Mouse (Mus musculus): ENCODE results near the gene Psme2b.
"Not testable (repeated sequence)": the region's sequence is repeated elsewhere in the genome, so short reads cannot be mapped to it uniquely, and the experiment has no call there.

Psme2b gene

DNA sequence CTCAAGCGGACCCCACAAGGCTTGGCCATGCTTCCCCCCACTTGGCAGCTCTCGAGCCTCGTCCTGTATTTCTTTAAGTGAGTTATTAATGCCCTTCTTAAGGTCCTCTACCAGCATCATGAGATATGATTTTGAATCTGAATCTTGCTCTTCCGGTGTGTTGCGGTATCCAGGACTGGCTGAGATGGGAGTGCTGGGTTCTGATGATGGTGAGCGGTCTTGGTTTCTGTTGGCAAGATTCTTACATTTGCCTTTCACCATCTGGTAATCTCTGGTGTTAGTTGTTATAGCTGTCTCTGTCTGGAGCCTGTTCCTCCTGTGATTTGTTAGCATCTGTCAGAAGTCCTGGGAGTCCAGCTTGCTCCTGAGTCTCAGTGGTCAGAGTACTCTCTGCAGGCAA is at the start of gene Psme2b:
Psme2b (minus strand) TSS at position 101 of the 400 bp plus-strand sequence.
- not testable (repeated sequence) for DNase-seq (ENCODE audit: low read depth, low spot score)

- not testable (repeated sequence) for DNase-seq (ENCODE audit: low read depth, low spot score)
These were observed 48.0 kb upstream of the Psme2b start, which contains the start of gene Tgtp1 for GRCm38 (mm10) chr11:48994018-48994417. Tgtp1 (minus strand) TSS chr11:48994172.

DNA sequence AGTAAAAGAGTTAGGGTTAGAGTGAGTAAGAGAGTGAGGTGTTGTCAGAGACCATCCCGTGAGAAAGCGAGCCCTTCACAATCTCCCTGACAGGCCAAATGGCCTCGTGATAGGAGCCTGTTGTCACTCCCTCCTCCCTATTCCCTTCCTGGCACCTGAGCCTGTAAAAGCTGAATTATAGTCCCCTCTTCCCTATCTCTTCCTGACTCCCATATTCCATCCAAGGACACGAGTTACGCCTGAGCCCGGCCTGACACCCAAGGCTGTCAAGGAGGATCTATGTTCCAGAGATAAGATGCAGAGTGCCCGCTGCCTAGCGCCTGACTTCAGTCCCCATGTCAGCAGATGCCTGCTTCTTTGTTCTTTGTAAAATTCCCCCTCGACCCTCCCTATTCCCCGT is 47.3 kb upstream of the Psme2b start:
- DNase-seq (ENCODE audit: low read depth, low spot score) = not testable (repeated sequence)

DNA sequence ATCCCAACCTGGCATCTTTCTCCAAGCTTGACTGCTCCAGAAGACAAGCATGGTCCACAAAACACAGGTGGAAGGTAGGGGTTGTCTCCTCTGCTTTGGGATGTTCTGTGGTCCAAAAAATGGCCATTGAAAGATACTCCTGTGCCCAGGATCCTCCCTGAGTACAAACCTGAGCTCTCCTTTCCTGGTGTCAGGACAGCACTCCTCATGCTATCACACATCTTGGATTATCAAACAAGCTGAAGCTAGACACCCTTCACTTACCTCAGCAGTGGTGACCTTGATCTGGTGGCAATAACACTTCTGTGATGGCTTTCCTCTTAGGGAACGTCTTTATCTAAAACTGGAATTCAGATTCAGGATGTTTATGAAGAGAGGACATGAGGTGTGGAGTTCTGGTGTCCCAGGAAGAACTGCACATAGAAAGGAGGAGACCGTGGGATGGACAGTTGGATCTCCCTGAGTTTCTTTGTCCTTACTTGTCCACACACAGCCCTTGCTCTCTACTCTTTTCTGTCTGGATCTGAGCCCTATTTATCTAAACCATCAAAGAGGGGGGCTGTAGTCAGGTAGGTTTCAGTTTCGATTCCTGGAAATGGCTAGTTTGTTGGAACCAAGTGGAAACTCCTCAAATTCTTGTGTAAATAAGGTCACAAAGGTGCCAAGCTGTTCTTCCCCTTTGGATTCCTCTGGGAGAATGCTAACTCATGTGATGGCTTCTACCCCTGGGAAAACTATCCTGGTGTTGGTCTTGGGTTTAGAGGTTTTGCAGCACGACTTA is 45.9 kb upstream of the Psme2b start, which contains the start of gene Gm12185:
Gm12185 (minus strand) TSS at position 487 of the 781 bp plus-strand sequence.
- DNase-seq (ENCODE audit: low read depth, low spot score) = not testable (repeated sequence)

DNA sequence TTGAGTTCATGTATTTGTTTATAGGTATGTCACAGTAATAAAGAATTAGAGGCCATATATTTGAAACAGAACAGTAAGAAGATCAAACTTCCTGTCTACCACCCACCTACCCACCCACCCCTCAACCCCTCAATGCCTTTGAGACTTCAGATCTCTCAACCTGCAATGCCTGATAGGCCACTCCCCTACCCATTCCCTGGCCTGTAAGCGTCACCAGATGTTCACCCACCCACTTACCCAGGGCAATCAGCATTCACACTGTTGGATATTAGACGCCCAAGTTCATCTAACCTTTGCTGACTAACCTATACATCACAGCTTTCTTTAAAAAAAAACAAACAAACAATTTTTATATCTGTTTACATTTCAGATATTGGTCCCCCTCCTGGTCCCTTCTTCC is 44.0 kb upstream of the Psme2b start:
- DNase-seq (ENCODE audit: low read depth, low spot score) = not testable (repeated sequence)

GRCm38 (mm10) chr11:48988219-48988618 is 42.2 kb upstream of the Psme2b start:
- not testable (repeated sequence) for DNase-seq (ENCODE audit: low read depth, low spot score)

DNA sequence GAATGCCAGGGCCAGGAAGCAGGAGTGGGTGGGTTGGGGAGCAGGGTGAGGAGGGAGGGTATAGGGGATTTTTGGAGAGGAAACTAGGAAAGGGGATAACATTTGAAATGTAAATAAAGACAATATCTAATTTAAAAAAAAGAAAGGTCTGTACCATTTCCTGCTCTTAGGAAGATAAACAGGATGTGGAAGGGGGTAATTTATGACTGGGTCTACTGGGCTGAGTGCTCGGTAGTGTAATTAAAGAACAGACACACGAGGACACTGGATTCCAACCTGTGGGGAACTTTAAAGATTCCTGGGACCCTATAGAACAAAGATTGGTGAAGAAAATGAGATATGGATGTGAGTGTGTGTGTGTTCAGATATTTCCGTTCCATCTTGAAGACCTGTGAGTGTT is 36.9 kb upstream of the Psme2b start:
- not testable (repeated sequence) for DNase-seq (ENCODE audit: low read depth, low spot score)

DNA sequence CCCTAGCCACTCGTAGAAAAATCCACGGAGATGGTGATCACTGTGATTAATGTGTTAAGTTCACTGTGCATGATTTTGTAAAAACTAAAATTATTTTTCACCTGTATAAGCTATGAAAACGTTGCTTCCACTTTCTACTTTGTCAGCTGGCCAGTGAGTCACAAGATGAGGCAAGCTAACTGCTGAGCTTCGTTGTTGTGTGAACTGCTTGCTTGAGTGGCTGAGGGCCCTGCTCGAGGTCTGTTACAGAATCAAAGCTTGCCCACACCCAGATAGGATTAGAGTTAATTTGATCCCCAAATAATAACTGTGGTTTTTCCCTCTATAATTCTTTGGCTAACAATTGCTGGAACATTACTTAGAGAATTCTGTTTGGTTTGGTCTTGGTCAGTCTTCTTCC is 34.1 kb upstream of the Psme2b start:
- DNase-seq (ENCODE audit: low read depth, low spot score) = not testable (repeated sequence)

GRCm38 (mm10) chr11:48979251-48979650 is 33.3 kb upstream of the Psme2b start, which contains the start of gene 9930111J21Rik1:
9930111J21Rik1 (minus strand) TSS chr11:48979398.
- DNase-seq (ENCODE audit: low read depth, low spot score) = not testable (repeated sequence)

- DNase-seq (ENCODE audit: low read depth, low spot score) = not testable (repeated sequence)
These were observed 32.4 kb upstream of the Psme2b start, which contains the start of gene Olfr56 for GRCm38 (mm10) chr11:48978240-48978939. Olfr56 (plus strand) TSS chr11:48978889.

- DNase-seq (ENCODE audit: low read depth, low spot score) = not testable (repeated sequence)
These were observed 28.7 kb upstream of the Psme2b start for GRCm38 (mm10) chr11:48974686-48975085.

GRCm38 (mm10) chr11:48939286-48939685 is 6.7 kb downstream of the Psme2b start:
- DNase-seq (ENCODE audit: low read depth, low spot score) = not testable (repeated sequence)

GRCm38 (mm10) chr11:48935291-48935690 is 10.7 kb downstream of the Psme2b start:
- DNase-seq (ENCODE audit: low read depth, low spot score) = not testable (repeated sequence)

DNA sequence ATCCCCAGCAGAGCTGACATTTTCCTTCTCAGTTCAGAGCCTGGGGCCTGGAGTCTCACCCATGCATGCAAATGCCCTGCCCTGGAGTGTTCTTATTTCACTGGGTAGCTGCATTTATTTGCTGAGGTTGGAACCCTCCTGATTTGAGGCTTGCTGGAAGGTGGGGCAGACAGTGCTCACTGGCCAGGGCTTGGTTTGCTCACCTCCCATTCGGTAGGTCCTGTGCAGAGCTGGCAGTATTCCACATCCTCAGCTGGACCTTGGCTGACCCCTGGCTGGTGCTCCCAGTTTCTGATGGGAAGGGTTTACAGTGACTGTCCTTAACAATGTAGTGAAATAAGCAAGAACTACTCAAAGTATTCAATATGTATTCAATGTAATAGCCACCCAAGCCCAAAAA is 12.1 kb downstream of the Psme2b start:
- not testable (repeated sequence) for DNase-seq (ENCODE audit: low read depth, low spot score)

DNA sequence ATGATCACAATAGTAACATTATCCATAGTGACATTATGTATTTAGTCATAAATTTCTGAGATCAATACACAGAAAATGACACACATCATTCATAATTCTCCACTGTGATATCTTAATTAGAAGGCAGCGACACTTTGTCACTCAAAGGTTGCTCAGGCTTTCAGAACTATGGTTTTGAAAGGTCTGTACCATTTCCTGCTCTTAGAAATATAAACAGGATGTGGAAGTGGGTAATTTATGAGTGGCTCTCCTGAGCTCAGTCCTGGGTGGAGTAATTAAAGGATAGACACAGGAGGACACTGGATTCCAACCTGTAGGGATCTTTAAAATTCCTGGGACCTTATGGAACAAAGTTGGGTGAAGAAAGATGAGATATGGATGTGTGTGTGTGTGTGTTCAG is 12.6 kb downstream of the Psme2b start:
- not testable (repeated sequence) for DNase-seq (ENCODE audit: low read depth, low spot score)

GRCm38 (mm10) chr11:48928068-48928467 is 17.9 kb downstream of the Psme2b start:
- not testable (repeated sequence) for DNase-seq (ENCODE audit: low read depth, low spot score)

GRCm38 (mm10) chr11:48926437-48926836 is 19.6 kb downstream of the Psme2b start:
- not testable (repeated sequence) for DNase-seq (ENCODE audit: low read depth, low spot score)

GRCm38 (mm10) chr11:48923818-48924217 is 22.2 kb downstream of the Psme2b start:
- DNase-seq (ENCODE audit: low read depth, low spot score) = not testable (repeated sequence)

GRCm38 (mm10) chr11:48918380-48918779 is 27.6 kb downstream of the Psme2b start:
- no peak for DNase-seq (ENCODE audit: low read depth, low spot score)

DNA sequence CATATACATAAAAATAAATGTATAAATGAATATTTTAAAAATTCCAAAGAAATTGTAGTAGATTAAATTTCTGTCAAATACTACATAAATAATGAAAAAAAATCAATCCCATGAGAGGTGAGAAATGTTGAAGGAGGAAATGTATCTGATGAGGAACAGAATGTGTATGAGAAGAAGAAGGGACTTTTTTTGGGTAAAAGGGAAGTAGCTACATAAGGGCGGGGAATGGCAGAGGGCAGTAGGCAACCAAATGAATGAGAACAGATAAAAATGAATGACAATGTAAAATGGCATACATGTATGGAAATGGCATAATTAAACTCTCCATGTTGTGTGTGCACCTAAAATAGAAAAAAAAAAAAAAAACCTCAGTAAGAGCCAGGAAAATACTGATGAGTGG is 32.4 kb downstream of the Psme2b start:
- DNase-seq (ENCODE audit: low read depth, low spot score) = no peak

DNA sequence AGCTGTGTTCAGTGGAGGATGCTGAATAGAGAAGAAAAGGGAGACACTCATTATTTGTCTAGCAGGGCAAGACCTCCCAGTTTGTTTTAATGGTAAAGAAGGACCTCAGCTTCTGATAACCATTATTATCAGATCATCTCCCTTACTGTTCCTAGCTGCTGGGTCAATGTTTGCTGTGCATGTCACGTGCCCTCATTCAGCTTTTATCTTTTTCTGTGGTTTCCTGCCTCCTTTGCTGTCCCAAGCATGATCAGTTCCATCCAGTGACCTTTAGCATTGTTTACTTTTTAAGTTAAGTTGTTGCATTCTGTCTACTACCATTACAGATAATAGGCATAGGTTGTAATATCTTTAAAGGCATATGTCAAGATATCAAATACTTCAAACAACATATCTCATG is 37.5 kb downstream of the Psme2b start:
- no peak for DNase-seq (ENCODE audit: low read depth, low spot score)

- DNase-seq (ENCODE audit: low read depth, low spot score) = no peak
These were observed 44.0 kb downstream of the Psme2b start, which contains the start of gene Gm5431 for GRCm38 (mm10) chr11:48902021-48902420. Gm5431 (minus strand) TSS chr11:48902214.
